Mouse (Mus musculus): ENCODE measurements around the gene Fam198a.
A peak's percentile ranks its signal among the peaks of the same experiment; 100 is the strongest.

The Fam198a gene

GRCm38 (mm10) chr9:122021581-122021980 lies 70.8 kb downstream of the Fam198a start:
- DNase-seq (ENCODE audit: low read depth), result no peak

- peak; percentile 75 for DNase-seq (ENCODE audit: low read depth)
Measured at GRCm38 (mm10) chr9:122022776-122023175, 72.0 kb downstream of the Fam198a start.

GRCm38 (mm10) chr9:122023873-122024272 lies 73.1 kb downstream of the Fam198a start:
- DNase-seq (ENCODE audit: low read depth), result no peak

- no peak for DNase-seq (ENCODE audit: low read depth)
Measured at GRCm38 (mm10) chr9:122024419-122024818, 73.6 kb downstream of the Fam198a start.

GRCm38 (mm10) chr9:122025855-122026590 lies 75.2 kb downstream of the Fam198a start:
- no peak for DNase-seq (ENCODE audit: low read depth)

GRCm38 (mm10) chr9:122027081-122027913 lies 76.5 kb downstream of the Fam198a start:
- no peak for DNase-seq (ENCODE audit: low read depth)

GRCm38 (mm10) chr9:122027914-122028745 lies 77.3 kb downstream of the Fam198a start:
- no peak for DNase-seq (ENCODE audit: low read depth)

GRCm38 (mm10) chr9:122029765-122030164 lies 79.0 kb downstream of the Fam198a start:
- no peak for DNase-seq (ENCODE audit: low read depth)
